Mouse (Mus musculus) thymus, adult 2 months (tissue): Measurements from ENCODE around the gene Kcne3. TPM values are rescaled to one million over a fixed set of nuclear protein-coding genes. Genes with fewer than 3 reads are reported as not detected.

Source experiments
- DNase-seq: peaks from one replicate; pipeline ENCODE4 v3.0.0; 2021
- H3K27ac ChIP-seq: fragments of 200-500 bp; 2 replicates; pipeline ENCODE4 v1.5.1; 2012; ENCODE audit warnings: low read length, control low read depth; ENCODE audit not compliant: control insufficient read depth, insufficient read depth
- H3K27me3 ChIP-seq: fragments of 200-500 bp; 2 replicates; pipeline ENCODE4 v1.6.1; 2012; ENCODE audit warnings: mild to moderate bottlenecking, low read length, moderate library complexity, mixed read lengths; ENCODE audit not compliant: control insufficient read depth, insufficient read depth
- H3K36me3 ChIP-seq: fragments of 200-500 bp; 2 replicates; pipeline ENCODE4 v1.6.1; 2012; ENCODE audit warnings: mild to moderate bottlenecking, low read length, moderate library complexity; ENCODE audit not compliant: control insufficient read depth, insufficient read depth
- H3K4me1 ChIP-seq: fragments of 200-500 bp; replicated peaks from 2 replicates; pipeline ENCODE4 v1.6.1; 2012; ENCODE audit warnings: low read length; ENCODE audit not compliant: control insufficient read depth, insufficient read depth
- H3K4me3 ChIP-seq: fragments of 200-500 bp; 2 replicates; pipeline ENCODE4 v1.5.1; 2012; ENCODE audit warnings: mild to moderate bottlenecking, low read length, control low read depth, moderate library complexity; ENCODE audit not compliant: control insufficient read depth, insufficient read depth
- CTCF ChIP-seq: fragments of 200-500 bp; IDR thresholded peaks from 2 replicates; pipeline ENCODE4 v1.5.1; 2012; ENCODE audit warnings: mild to moderate bottlenecking, control low read depth, low read length, moderate library complexity, borderline replicate concordance; ENCODE audit not compliant: control insufficient read depth, poor library complexity, insufficient read depth; ENCODE audit errors: extremely low read depth
- POLR2A ChIP-seq: fragments of 200-500 bp; IDR thresholded peaks from 2 replicates; pipeline ENCODE4 v1.6.1; 2012; ENCODE audit warnings: mild to moderate bottlenecking, low read length, control low read depth, moderate library complexity; ENCODE audit not compliant: control insufficient read depth, poor library complexity, insufficient read depth; ENCODE audit errors: extremely low read depth
- WGBS: fragments of 180-500 bp; shearing (Covaris S2); methylation state at CpG from one replicate; pipeline ENCODE4 v1.1.7; 2018; 5-methylcytosine and 5-hydroxymethylcytosine counted together
- polyA plus RNA-seq: library from polyadenylated mRNA; depleted of rRNA; stranded (reverse); fragments of >200 nt; gene quantifications from 2 replicates; pipeline ENCODE4 v1.2.3, GENCODE M21; 2012; rRNA removed

Gene Kcne3
- polyA plus RNA-seq, 1 experiment = 0.97 TPM

DNA sequence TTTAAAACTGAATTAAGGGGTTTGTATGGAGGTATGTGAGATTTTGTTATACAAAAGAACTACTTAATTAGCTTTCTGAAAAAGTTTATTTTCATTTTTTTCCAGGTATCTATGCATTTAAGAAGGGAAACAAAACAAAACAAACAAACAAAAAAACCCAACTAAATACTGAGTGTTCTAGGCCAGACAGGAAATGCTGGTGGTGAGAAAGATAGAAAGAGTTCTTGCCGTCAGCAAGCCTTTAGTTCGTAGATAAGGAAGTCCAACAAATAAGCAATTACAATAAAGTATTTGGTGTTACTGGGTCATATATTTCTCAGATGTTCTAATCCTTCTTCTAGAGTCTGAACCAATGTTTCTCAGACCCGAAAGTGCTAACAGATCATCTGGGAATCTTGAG is 52.7 kb downstream of the Kcne3 start:
- no peaks in the 10 kb centered on the region for H3K4me1 ChIP-seq
- DNase-seq = no peak

DNA sequence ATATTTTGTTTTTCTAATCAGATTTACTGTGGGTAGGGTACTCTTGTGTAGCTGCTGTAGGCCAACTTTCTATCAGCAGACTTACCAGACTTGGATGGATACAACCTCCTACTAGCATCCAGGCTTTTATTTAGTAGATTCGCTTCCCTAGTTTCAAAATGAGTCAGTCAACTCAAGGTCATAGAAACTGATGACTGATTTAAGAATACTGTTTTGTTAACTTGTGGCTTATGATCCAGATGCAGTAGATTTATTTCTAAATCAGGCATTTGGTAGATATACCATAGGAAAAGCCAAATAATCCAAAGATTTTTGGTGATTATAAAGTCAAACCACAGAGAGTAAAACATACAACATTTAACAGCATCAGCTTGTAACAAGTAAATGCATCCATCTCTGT is 54.3 kb downstream of the Kcne3 start:
- no peak for DNase-seq
- Histone ChIP-seq H3K36me3 (no peaks in the 10 kb centered on the region), H3K4me1 (peaks cover 2% of the 10 kb centered on the region; the same call in 1 of the 2 replicates), H3K27me3 (no peaks in the 10 kb centered on the region), H3K4me3 (no peak overlapping the region), H3K27ac (no peak overlapping the region)
- no peak for TF ChIP-seq POLR2A
- TF ChIP-seq CTCF = no peak
- WGBS = 98% methylated on average over 1 of the region's 1 CpGs

More for the DNA sequence above, 52.7 kb downstream of the Kcne3 start:
- no peaks in the 10 kb centered on the region for H3K36me3 ChIP-seq
- TF ChIP-seq POLR2A (no peak), CTCF (no peak)
- no peak overlapping the region for H3K27ac ChIP-seq
- H3K4me3 ChIP-seq = no peak overlapping the region
- 29% methylated on average over 3 of the region's 3 CpGs for WGBS
- no peaks in the 10 kb centered on the region for H3K27me3 ChIP-seq

DNA sequence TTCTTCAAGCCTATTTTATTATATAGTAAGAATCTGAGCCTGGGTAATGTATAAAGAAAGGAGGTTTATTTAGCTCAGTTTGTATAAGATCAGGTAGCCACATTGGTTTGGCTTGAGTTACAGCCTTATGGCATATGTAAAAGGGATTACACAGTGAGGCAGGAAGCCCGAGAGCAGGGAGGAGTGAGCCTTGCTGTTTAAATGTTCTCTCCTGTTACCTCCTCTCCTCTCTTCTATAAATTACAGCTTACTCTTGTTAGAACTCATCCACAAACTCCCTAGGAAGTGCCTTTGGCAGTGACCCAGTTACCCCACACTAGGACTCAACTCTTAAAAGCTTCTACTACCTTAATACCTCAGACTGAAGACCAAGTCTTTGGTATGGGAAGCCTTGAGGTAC is 55.4 kb downstream of the Kcne3 start:
- Histone ChIP-seq H3K27me3 (no peaks in the 10 kb centered on the region), H3K4me1 (peaks cover 2% of the 10 kb centered on the region; the same call in 1 of the 2 replicates), H3K27ac (no peak overlapping the region), H3K4me3 (no peak overlapping the region), H3K36me3 (no peaks in the 10 kb centered on the region)
- TF ChIP-seq POLR2A = no peak
- WGBS = 88% methylated on average over 1 of the region's 1 CpGs
- no peak for DNase-seq

DNA sequence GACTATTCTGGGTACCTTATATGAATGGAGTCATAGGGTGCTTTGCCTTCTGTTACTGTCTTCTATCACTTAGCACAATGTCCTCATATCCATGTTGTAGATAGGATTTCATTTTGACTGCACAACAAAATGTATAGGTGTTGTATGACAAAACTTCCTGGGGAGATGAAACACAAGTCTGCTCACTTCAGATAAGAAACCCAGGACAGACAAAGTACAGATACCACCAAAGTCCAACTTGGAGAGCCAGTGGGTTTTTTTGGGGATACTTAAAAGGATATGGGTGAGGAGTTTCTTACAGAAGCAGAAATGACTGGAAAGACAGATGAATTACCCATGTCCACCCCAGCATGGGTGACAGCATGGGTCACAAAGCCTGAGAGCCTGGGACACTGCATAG is 57.4 kb downstream of the Kcne3 start:
- Histone ChIP-seq H3K36me3 (no peaks in the 10 kb centered on the region), H3K4me3 (no peak overlapping the region), H3K27ac (no peak overlapping the region), H3K4me1 (peaks cover 2% of the 10 kb centered on the region; the same call in 1 of the 2 replicates), H3K27me3 (no peaks in the 10 kb centered on the region)
- DNase-seq = no peak
- TF ChIP-seq CTCF (no peak), POLR2A (no peak)

Other genes starting within 250 kb of the Kcne3 start
- gene Rnf169, start 196.1 kb upstream of the Kcne3 start, polyA plus RNA-seq = 13.3 and 16.4 TPM in 2 replicates
- gene Chrdl2, start 170.3 kb upstream of the Kcne3 start, polyA plus RNA-seq = 0.05 TPM in 1 of 2 replicates, not detected in the other
- 21.4 and 22.7 TPM in 2 replicates for gene Pold3, start 54.9 kb upstream of the Kcne3 start, polyA plus RNA-seq
- 4.3 and 4.7 TPM in 2 replicates for gene Lipt2, start 17.2 kb upstream of the Kcne3 start, polyA plus RNA-seq
- gene Pgm2l1, start 50.9 kb downstream of the Kcne3 start, polyA plus RNA-seq = 15.8 and 19.3 TPM in 2 replicates
- gene P4ha3, start 109.0 kb downstream of the Kcne3 start, polyA plus RNA-seq = 8.5 and 9.3 TPM in 2 replicates
- gene C2cd3, start 195.7 kb downstream of the Kcne3 start, polyA plus RNA-seq = 52.2 and 59.4 TPM in 2 replicates
- gene Ppme1, start 195.8 kb downstream of the Kcne3 start, polyA plus RNA-seq = 152 and 153 TPM in 2 replicates